Mouse (Mus musculus): Measurements from ENCODE around the gene Zbtb32. TPM values are rescaled to one million over a fixed set of nuclear protein-coding genes. Genes with fewer than 3 reads are reported as not detected.

The Zbtb32 gene
- polyA plus RNA-seq (2015; fragmentation: Nextera tagmentation; extraction: Ambion mirVana) = 2.4 and 3.5 TPM in 2 replicates

GRCm38 (mm10) chr7:30598786-30599185 is at the start of gene Zbtb32:
Zbtb32 (minus strand) TSS chr7:30598909.

GRCm38 (mm10) chr7:30635752-30636151 is 37.0 kb upstream of the Zbtb32 start, which contains the start of gene Etv2:
Etv2 (minus strand) TSS chr7:30635852.

GRCm38 (mm10) chr7:30625530-30626384 is 27.0 kb upstream of the Zbtb32 start, which contains the start of gene Cox6b1:
Cox6b1 (minus strand) TSS chr7:30626151.

GRCm38 (mm10) chr7:30612654-30613402 is 14.1 kb upstream of the Zbtb32 start, which contains the start of gene Upk1a:
Upk1a (minus strand) TSS chr7:30612847.

GRCm38 (mm10) chr7:30588676-30589434 is 9.9 kb downstream of the Zbtb32 start, which contains the start of gene Kmt2b:
Kmt2b (minus strand) TSS chr7:30588726.

GRCm38 (mm10) chr7:30564970-30565571 is 33.6 kb downstream of the Zbtb32 start, which contains the start of gene Igflr1:
Igflr1 (plus strand) TSS chr7:30565427.

GRCm38 (mm10) chr7:30563117-30563905 is 35.4 kb downstream of the Zbtb32 start, which contains the start of the genes U2af1l4, Gm49396 and Psenen:
U2af1l4 (plus strand) TSS chr7:30563301.
Gm49396 (plus strand) TSS chr7:30563344.
Psenen (minus strand) TSS chr7:30563627.

GRCm38 (mm10) chr7:30559443-30559954 is 39.2 kb downstream of the Zbtb32 start, which contains the start of gene Lin37:
Lin37 (minus strand) TSS chr7:30559838.

GRCm38 (mm10) chr7:30552102-30553020 is 46.3 kb downstream of the Zbtb32 start, which contains the start of the genes Hspb6 and Proser3:
Hspb6 (plus strand) TSS chr7:30552178.
Proser3 (minus strand) TSS chr7:30552299.

Small RNAs within 50 kb of the gene (microRNA-seq; reads per million reads assigned to microRNA genes)
- gene Gm38670 (4.0 reads per million, percentile 6 among the genes with 10 or more reads in this experiment), gene Mir3569 (not detected)

Other genes starting within 250 kb of the Zbtb32 start
- gene Lrfn3, start 236.1 kb downstream of the Zbtb32 start, polyA plus RNA-seq (2015; fragmentation: Nextera tagmentation; extraction: Ambion mirVana) = 2.8 and 3.7 TPM in 2 replicates
- 74.3 and 230 TPM in 2 replicates for gene Tyrobp, start 185.1 kb downstream of the Zbtb32 start, polyA plus RNA-seq (2015; fragmentation: Nextera tagmentation; extraction: Ambion mirVana)
- gene Hcst, start 179.1 kb downstream of the Zbtb32 start, polyA plus RNA-seq (2015; fragmentation: Nextera tagmentation; extraction: Ambion mirVana) = 2.4 and 10.2 TPM in 2 replicates
- gene Nfkbid, start 177.2 kb downstream of the Zbtb32 start, polyA plus RNA-seq (2015; fragmentation: Nextera tagmentation; extraction: Ambion mirVana) = 0.84 and 1.4 TPM in 2 replicates
- gene Aplp1, start 153.4 kb downstream of the Zbtb32 start, polyA plus RNA-seq (2015; fragmentation: Nextera tagmentation; extraction: Ambion mirVana) = 8.7 and 9.1 TPM in 2 replicates
- gene Kirrel2, start 141.2 kb downstream of the Zbtb32 start, polyA plus RNA-seq (2015; fragmentation: Nextera tagmentation; extraction: Ambion mirVana) = not detected in 2 replicates
- gene Nphs1, start 140.6 kb downstream of the Zbtb32 start, polyA plus RNA-seq (2015; fragmentation: Nextera tagmentation; extraction: Ambion mirVana) = 0.12 TPM in 1 of 2 replicates, not detected in the other
- 0.21 and 0.36 TPM in 2 replicates for gene Prodh2, start 105.3 kb downstream of the Zbtb32 start, polyA plus RNA-seq (2015; fragmentation: Nextera tagmentation; extraction: Ambion mirVana)
- 2.5 and 2.6 TPM in 2 replicates for gene Arhgap33, start 63.8 kb downstream of the Zbtb32 start, polyA plus RNA-seq (2015; fragmentation: Nextera tagmentation; extraction: Ambion mirVana)
- 391 and 404 TPM in 2 replicates for gene Hspb6, start 46.7 kb downstream of the Zbtb32 start, polyA plus RNA-seq (2015; fragmentation: Nextera tagmentation; extraction: Ambion mirVana)
- 3.2 and 3.9 TPM in 2 replicates for gene Proser3, start 46.6 kb downstream of the Zbtb32 start, polyA plus RNA-seq (2015; fragmentation: Nextera tagmentation; extraction: Ambion mirVana)
- 21.1 and 25.6 TPM in 2 replicates for gene Lin37, start 39.1 kb downstream of the Zbtb32 start, polyA plus RNA-seq (2015; fragmentation: Nextera tagmentation; extraction: Ambion mirVana)
- gene U2af1l4, start 35.6 kb downstream of the Zbtb32 start, polyA plus RNA-seq (2015; fragmentation: Nextera tagmentation; extraction: Ambion mirVana) = 69.5 and 73.2 TPM in 2 replicates
- 2.7 and 2.8 TPM in 2 replicates for gene Gm49396, start 35.6 kb downstream of the Zbtb32 start, polyA plus RNA-seq (2015; fragmentation: Nextera tagmentation; extraction: Ambion mirVana)
- 114 and 127 TPM in 2 replicates for gene Psenen, start 35.3 kb downstream of the Zbtb32 start, polyA plus RNA-seq (2015; fragmentation: Nextera tagmentation; extraction: Ambion mirVana)
- 1.1 and 1.6 TPM in 2 replicates for gene Igflr1, start 33.5 kb downstream of the Zbtb32 start, polyA plus RNA-seq (2015; fragmentation: Nextera tagmentation; extraction: Ambion mirVana)
- gene Kmt2b, start 10.2 kb downstream of the Zbtb32 start, polyA plus RNA-seq (2015; fragmentation: Nextera tagmentation; extraction: Ambion mirVana) = 4.8 TPM in 2 replicates
- gene Upk1a, start 13.9 kb upstream of the Zbtb32 start, polyA plus RNA-seq (2015; fragmentation: Nextera tagmentation; extraction: Ambion mirVana) = 1,486 and 1,535 TPM in 2 replicates
- 1,042 and 1,083 TPM in 2 replicates for gene Cox6b1, start 27.2 kb upstream of the Zbtb32 start, polyA plus RNA-seq (2015; fragmentation: Nextera tagmentation; extraction: Ambion mirVana)
- not detected in 2 replicates for gene Etv2, start 36.9 kb upstream of the Zbtb32 start, polyA plus RNA-seq (2015; fragmentation: Nextera tagmentation; extraction: Ambion mirVana)
- 87.7 and 91.8 TPM in 2 replicates for gene Rbm42, start 51.4 kb upstream of the Zbtb32 start, polyA plus RNA-seq (2015; fragmentation: Nextera tagmentation; extraction: Ambion mirVana)
- 10.3 and 11.1 TPM in 2 replicates for gene Haus5, start 66.1 kb upstream of the Zbtb32 start, polyA plus RNA-seq (2015; fragmentation: Nextera tagmentation; extraction: Ambion mirVana)
- gene Pmis2, start 72.7 kb upstream of the Zbtb32 start, polyA plus RNA-seq (2015; fragmentation: Nextera tagmentation; extraction: Ambion mirVana) = not detected in 2 replicates
- gene 2200002J24Rik, start 100.0 kb upstream of the Zbtb32 start, polyA plus RNA-seq (2015; fragmentation: Nextera tagmentation; extraction: Ambion mirVana) = 0.39 TPM in 1 of 2 replicates, not detected in the other
- 0.13 and 0.69 TPM in 2 replicates for gene Atp4a, start 113.3 kb upstream of the Zbtb32 start, polyA plus RNA-seq (2015; fragmentation: Nextera tagmentation; extraction: Ambion mirVana)
- 155 and 184 TPM in 2 replicates for gene Tmem147, start 130.6 kb upstream of the Zbtb32 start, polyA plus RNA-seq (2015; fragmentation: Nextera tagmentation; extraction: Ambion mirVana)
- gene Gapdhs, start 144.8 kb upstream of the Zbtb32 start, polyA plus RNA-seq (2015; fragmentation: Nextera tagmentation; extraction: Ambion mirVana) = 0.12 TPM in 1 of 2 replicates, not detected in the other
- gene Sbsn, start 152.6 kb upstream of the Zbtb32 start, polyA plus RNA-seq (2015; fragmentation: Nextera tagmentation; extraction: Ambion mirVana) = 13.6 and 17.0 TPM in 2 replicates
- 97.2 and 160 TPM in 2 replicates for gene Dmkn, start 164.8 kb upstream of the Zbtb32 start, polyA plus RNA-seq (2015; fragmentation: Nextera tagmentation; extraction: Ambion mirVana)
- 135 and 161 TPM in 2 replicates for gene Krtdap, start 189.0 kb upstream of the Zbtb32 start, polyA plus RNA-seq (2015; fragmentation: Nextera tagmentation; extraction: Ambion mirVana)
- gene Ffar2, start 224.9 kb upstream of the Zbtb32 start, polyA plus RNA-seq (2015; fragmentation: Nextera tagmentation; extraction: Ambion mirVana) = not detected in 2 replicates

Data from urinary bladder, postnatal 0 days (tissue).